Mouse (Mus musculus) lung, postnatal 14 days (tissue): ENCODE results near the gene Shank1.
"Not testable (repeated sequence)": the region's sequence is repeated elsewhere in the genome, so short reads cannot be mapped to it uniquely, and the experiment has no call there.

Experiments used
- DNase-seq: peaks from one replicate; pipeline ENCODE4 v3.0.0; 2021

Shank1 gene

GRCm38 (mm10) chr7:44309475-44310284, at the start of gene Shank1:
Shank1 (plus strand) TSS chr7:44310253.
- DNase-seq: no peak

DNA sequence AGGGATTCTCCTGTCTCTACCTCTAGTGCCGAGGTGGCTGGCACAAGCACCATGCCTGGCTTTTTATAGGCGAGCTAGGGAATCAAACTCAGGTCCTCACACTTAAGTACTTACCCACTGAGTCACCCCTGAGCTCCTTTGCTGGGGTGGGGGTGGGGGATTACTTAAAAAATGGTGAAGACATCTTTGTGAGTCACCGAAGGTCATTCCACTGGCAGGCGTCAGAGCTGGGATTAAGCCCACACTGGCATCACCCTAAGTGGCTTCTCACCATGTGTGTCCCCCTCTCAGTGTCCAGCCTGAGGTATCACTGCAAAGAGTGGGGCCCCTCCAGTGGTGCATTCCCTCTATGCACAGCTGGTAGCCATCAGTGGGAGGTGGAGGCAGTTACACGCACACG, 49.6 kb upstream of the Shank1 start:
- no peak for DNase-seq

GRCm38 (mm10) chr7:44261147-44261546, 48.9 kb upstream of the Shank1 start, which contains the start of gene Gm15517:
Gm15517 (plus strand) TSS chr7:44261447.
- DNase-seq: no peak

DNA sequence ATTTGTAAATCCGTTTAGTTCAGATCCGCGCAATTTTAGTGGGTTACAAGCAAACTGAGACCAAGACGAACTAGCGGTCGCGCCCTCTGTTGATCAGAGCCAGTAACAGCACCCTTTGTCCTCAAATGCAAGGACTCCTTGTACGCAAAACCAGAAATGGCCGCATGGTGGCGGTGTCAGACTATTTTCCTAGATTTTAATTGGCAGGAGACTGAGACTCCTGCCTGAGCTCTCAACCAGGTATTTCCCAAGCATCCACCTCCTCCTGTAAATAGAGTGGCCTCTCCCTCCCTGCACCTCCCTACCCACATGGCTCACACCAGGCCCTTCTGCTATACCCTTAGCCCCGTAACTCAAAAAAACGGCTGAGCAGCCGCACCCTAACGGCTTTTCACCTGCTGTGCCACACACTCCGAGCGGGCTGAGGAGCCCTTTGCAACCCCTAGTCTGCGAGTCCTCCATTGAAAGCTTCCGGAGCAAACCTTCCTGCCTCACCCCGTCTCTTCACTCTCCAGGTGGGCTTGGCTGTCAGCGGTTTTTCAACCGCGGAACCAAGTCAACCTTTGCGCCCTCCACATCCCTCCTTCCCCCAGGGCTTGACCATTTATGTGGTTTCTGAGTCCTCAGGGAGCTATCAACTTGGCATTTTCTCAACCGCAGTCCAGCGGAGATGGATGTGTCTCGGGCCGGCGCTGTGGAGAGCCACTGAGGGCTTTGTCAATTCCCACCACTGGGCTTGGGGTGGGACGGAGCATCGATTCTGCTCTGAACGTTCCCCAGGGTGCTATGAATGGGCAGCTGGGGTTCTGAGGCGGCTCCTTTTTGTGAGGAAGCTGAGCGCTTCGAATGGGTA, 47.0 kb upstream of the Shank1 start:
- peak; percentile 96 for DNase-seq

- DNase-seq: no peak
These were observed 41.9 kb upstream of the Shank1 start for GRCm38 (mm10) chr7:44268117-44268516.

DNA sequence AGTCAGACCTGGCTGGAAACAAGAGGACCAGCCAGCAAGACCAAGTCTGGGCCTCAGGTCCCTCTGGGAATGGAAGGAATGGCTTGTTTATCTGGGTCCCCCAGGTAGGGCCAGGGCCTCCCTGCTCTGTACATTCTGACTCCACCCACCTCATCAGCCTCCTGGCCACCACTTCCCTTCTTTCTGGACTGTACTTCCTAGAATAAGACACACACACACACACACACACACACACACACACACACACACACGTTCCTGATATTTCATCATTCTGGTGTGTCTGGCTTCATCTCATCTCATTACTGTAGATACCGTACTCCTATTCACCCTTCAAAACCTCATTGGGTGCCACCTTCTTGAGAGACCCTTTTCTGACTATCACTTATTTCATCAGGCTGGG, 40.7 kb upstream of the Shank1 start:
- DNase-seq: no peak

- no peak for DNase-seq
These were observed 38.7 kb upstream of the Shank1 start for GRCm38 (mm10) chr7:44271309-44271708.

- no peak for DNase-seq
These were observed 37.5 kb upstream of the Shank1 start for GRCm38 (mm10) chr7:44272546-44272945.

GRCm38 (mm10) chr7:44273446-44273845, 36.6 kb upstream of the Shank1 start:
- DNase-seq: no peak

DNA sequence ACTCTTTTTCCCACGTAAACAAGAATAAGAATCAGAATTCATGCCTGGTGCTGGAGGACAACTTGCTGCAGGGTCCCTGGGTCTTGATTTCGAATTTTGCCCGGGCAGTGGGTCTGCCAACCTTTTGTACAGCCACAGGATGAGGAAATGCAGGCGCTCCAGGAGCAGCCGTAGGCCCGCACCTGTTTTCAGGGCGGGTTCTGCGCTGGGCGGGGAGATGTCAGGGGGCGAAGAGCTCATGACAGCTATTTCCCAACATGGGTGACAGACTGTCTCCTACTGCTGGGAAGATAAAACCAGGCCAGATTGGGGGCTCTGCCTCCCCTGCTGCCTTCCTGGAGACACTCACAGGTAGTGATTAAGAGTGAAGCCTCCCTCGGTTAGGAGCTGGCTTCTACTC, 36.0 kb upstream of the Shank1 start:
- DNase-seq: no peak

GRCm38 (mm10) chr7:44275546-44275945, 34.5 kb upstream of the Shank1 start:
- no peak for DNase-seq

- DNase-seq: no peak
These were observed 33.4 kb upstream of the Shank1 start for GRCm38 (mm10) chr7:44276461-44277249.

DNA sequence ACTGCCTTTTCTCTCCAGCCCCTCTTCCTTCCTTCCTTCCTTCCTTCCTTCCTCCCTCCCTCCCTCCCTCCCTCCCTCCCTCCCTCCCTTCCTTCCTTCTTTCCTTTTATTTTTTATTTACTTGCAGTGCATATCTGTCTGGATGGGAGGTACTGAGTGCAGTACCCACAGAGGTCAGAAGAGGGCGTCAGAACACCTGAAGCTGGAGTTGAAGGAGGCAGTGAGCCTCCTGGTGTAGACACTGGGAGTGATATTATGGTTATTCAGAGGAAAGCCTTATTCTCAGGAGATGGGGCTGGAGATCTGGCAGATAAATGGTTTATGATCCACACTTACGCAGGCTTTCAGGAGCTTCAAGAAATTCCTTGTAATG, 32.8 kb upstream of the Shank1 start:
- DNase-seq: peak; percentile 29

DNA sequence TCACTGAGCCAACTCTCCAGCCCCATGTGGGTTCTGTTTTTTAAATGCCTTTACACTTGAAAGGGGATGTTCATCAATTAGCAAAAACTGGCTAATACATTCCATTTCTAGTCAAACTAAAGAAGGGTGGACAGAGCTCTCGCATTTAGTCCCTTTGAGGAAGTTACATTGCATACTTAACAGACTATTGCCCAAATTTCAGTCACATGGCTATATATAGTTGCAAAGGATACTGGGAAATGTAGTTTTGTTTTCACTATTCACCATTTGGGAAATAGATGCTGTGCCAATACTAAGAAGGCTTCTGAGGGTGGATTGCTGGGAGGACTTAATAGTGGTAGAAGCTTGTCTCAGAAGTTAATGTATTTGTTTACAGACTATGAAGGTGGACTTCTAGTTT, 29.1 kb upstream of the Shank1 start:
- DNase-seq: no peak

DNA sequence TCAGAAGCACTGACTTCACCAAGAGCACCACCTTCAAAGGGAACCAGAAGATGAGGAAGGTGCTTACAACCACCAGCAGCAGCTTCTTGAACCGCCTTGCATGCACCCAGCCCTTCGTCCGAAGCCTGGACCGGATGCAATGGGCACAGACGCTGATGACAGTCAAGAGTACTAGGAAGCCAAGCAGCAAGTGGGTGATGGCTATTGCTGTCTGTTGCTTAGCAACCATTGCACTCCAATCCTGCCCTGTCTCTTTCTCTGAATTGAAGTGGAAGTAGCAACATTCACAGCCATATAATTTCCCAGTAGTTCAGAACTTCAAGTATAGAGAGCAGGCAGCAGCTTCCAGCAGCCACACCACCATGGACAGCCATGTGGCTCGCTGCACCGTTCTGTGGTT, 28.5 kb upstream of the Shank1 start:
- DNase-seq: no peak

- no peak for DNase-seq
These were observed 22.3 kb upstream of the Shank1 start for GRCm38 (mm10) chr7:44287760-44288159.

DNA sequence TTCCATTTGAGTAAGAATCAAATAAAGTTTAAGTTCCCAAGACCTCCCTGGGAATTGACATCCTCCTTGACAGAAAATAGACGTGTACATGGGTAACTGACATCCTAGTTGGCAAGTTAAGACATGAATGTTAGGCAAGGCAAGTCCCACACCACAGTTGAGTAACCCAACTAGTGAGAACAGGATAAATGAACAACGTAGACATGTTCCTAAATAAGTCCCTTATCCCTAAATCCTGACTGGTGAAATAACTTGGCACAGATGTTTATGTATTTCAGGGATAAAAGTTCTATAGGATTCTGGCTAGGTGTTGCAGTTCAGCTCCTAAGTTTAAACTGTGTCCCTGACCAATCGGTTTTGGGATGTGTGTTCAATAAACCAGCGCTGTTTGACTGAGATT, 19.1 kb upstream of the Shank1 start:
- no peak for DNase-seq

DNA sequence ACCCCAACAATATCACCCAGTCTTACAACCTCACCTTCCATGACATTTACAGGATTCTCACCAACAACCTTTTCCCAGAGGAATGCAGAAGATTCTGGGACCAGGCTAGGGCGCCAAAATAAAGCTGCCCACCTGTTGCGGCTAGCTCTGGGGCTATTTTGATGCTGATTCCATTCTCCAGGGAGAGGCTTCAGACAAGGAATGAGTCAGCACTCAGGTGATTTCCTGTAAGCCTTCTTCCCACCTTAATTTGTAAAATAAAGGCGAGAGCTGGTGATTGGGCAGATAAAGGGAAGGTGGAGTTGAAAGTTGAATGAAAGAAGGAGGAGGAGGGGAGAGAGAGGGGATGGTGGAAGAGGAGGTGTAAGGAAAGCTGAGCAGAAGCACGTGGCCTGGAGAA, 18.6 kb upstream of the Shank1 start:
- no peak for DNase-seq

DNA sequence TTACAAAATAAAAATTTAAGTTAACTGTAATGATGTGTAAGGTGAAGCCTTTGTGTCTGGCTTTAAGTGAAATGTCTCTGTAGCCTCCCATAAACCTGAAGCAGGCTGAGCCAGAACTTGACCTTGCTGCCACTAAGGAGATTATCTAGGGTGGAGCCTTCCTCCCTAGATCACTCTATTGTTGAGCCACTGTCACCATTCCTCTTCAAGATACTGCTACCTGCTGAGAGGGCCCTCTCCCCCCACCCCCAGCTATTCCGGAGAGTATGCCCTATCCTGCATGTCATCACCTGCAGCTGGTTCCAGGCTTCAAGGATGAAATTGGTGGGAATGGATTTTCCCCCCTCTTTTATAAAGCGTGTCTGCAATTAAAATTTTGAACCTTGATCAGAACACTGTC, 12.6 kb upstream of the Shank1 start:
- not testable (repeated sequence) for DNase-seq

- no peak for DNase-seq
These were observed 6.4 kb upstream of the Shank1 start for GRCm38 (mm10) chr7:44303346-44304340.

DNA sequence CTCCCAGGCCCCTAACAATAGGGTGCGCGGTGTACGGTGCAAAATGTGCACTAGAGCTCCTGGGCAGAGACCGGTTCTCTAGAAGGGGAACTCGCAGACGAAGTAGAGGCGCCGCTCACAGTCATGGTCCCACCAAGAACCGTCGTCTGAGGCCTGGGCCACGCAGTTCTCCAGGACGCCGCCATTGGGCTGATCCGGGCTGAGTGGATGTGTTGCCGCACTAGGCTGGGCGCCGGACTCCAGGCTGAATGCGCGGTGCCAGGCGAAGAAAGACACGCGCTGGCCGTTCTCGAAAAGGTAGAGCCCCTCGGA, 5.6 kb upstream of the Shank1 start:
- DNase-seq: no peak
